7 mouse cellular contexts compared by ENCODE assay signal in the genomic region with DNA sequence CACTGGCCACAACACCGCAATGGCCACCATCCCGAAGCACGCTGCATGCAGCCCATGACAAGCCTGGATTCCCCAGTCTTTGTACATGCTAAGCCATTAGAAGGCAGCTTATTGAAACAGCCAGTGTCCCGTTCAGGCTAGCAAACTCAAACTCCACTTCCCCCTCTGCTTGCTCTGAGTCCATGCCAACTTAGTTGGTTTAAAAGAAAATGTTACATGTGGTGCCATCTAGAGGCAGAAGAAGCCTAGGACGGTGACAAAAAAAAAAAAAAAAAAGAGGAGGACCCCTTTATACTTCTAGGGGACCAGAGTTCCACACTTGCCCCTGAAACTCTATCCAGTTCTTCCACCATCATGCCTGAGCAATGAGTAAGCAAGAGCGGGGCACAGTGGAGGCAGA.
DNase-seq lines count a peak whose midpoint lies in the region; TF ChIP-seq lines count a peak whose summit lies in the region.

No protein-coding gene starts in this region.

- H3K27me3 ChIP-seq in kidney, adult 2 months (replicated peaks; ENCODE audit: control insufficient read depth, insufficient read depth, low read length): no peaks in the 10 kb centered on the region

- H3K36me3 ChIP-seq in kidney, adult 2 months (ENCODE audit: control insufficient read depth, insufficient read depth, low read length): no peaks in the 10 kb centered on the region

- H3K4me1 ChIP-seq in kidney, adult 2 months (ENCODE audit: control insufficient read depth, insufficient read depth, low read length): peaks cover 3% of the 10 kb centered on the region; the same call in 1 of the 2 replicates

- peak; percentile 46 for DNase-seq in kidney, adult 2 months
- no peak for DNase-seq in kidney, adult 18-20 months
- peak; percentile 54 for DNase-seq in 416B (ENCODE audit: low read depth)
- DNase-seq in CD4-positive helper T cell, adult 2 months (ENCODE audit: low read depth, low spot score): peak; percentile 25
- peak; percentile 42 to 46 for DNase-seq in kidney, postnatal 36 days
- DNase-seq in gastrocnemius, postnatal 25 days: no peak
- no peak for DNase-seq in T-cell, adult 2 months (ENCODE audit: low spot score)

- 56% methylated on average over 6 of the region's 6 CpGs for WGBS in kidney, adult 2 months

- no peak overlapping the region for H3K4me3 ChIP-seq in kidney, adult 2 months (ENCODE audit: insufficient read depth, low read depth, low read length)

- H3K27ac ChIP-seq in kidney, adult 2 months (ENCODE audit: insufficient read depth, low read depth, low read length): no peak overlapping the region

- no peak for TF ChIP-seq POLR2A in kidney, adult 2 months (IDR thresholded peaks at IDR 0.05; ENCODE audit: low read depth, low read length)

- TF ChIP-seq CTCF in kidney, adult 2 months (conservative IDR thresholded peaks at IDR 0.05; ENCODE audit: insufficient read depth, insufficient read length, low read depth, low read length): 0 out of 2 replicates have a peak, but pooled peaks have one; percentile 25

Comparison
In these comparisons a context has a peak if more than half of its experiments do, and no peak if none do; other contexts are left out.
1. DNase-seq: peak in kidney, adult 2 months (single experiment), 416B (single experiment), CD4-positive helper T cell, adult 2 months (single experiment) and kidney, postnatal 36 days (2 of 2); none in kidney, adult 18-20 months (single experiment), gastrocnemius, postnatal 25 days (single experiment) and T-cell, adult 2 months (single experiment).